ENCODE assay signal across 8 mouse cellular contexts in the genomic region with DNA sequence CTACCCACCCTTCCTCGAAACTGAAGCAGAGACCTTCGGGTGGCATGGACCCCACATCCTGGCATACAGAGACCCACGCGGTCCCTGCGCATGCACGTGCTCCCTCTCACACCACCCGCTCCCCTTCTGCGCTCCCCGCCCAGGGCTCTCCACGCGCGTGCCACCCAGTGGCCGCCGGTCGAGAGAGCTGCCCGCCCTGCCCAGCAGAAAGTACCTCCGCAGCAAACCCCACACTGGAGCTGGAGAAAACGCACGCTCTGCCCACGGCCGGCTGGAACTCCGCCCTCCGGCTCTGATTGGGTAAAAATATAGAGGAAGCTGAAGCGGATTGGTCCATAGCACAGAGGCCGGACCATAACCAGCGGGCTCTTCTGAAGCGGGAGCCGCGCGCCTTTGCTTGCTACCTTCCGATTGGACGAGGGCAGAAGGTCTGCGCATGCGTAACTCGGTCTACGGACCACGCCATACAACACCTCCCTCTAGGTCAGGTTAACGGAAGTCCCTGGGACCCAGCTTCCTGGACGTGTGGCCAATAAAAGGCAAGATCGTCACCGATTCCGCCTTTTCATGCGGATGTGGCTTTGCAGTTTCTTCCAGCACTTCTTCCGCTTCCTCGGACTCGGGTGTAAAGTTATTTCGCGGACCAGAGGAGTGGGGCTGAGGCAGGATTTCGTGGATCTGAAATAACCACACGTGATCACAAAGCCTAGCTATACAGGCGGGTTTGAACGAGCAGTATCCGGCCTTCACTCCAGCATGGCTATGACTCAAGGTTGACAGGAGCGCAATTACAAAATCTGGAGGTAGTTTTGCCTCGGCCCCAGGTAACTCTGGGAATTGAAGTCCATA. TPM values are rescaled to one million over a fixed set of nuclear protein-coding genes. Genes with fewer than 3 reads are reported as not detected.
DNase-seq lines count a peak whose midpoint lies in the region; ATAC-seq and TF ChIP-seq lines count a peak whose summit lies in the region.

A gene (minus strand): TSS at position 280 of the 849 bp plus-strand sequence.

- TF ChIP-seq RAD21 in CH12.LX (IDR thresholded peaks at IDR 0.05; ENCODE audit: low read depth, low read length) = no peak

- dilution Hi-C loops in CH12.LX (cut with MboI; ENCODE audit: extremely low pct_ligation_motif_present, extremely low pct_unique_long_range_greater_than_20kb, low sequenced_read_pairs) = no loop called here

- in situ Hi-C loops in CH12.LX (cut with MboI; ENCODE audit: low pct_ligation_motif_present, low pct_unique_long_range_greater_than_20kb, low sequenced_read_pairs) = no loop called here

- ATAC-seq in forebrain, embryonic 11.5 days (replicated peaks; ENCODE audit: low FRiP score) = peak; percentile 99
- ATAC-seq in heart, embryonic 16.5 days (replicated peaks; ENCODE audit: extremely low read depth, insufficient read depth, low FRiP score) = peak; percentile 99
- ATAC-seq in liver, embryonic 15.5 days (ENCODE audit: insufficient read depth) = peak; percentile 96
- peak; percentile 99 for ATAC-seq in neural tube, embryonic 12.5 days (ENCODE audit: low FRiP score, low read depth)

- no peaks in the 10 kb centered on the region for H3K9me3 ChIP-seq in CH12.LX (replicated peaks; ENCODE audit: low read length)
- no peaks in the 10 kb centered on the region for H3K9me3 ChIP-seq in forebrain, embryonic 11.5 days (ENCODE audit: control insufficient read depth, low read length)
- H3K9me3 ChIP-seq in heart, embryonic 16.5 days (replicated peaks; ENCODE audit: control insufficient read depth, low read length) = no peaks in the 10 kb centered on the region
- H3K9me3 ChIP-seq in liver, embryonic 15.5 days (replicated peaks) = no peaks in the 10 kb centered on the region
- no peaks in the 10 kb centered on the region for H3K9me3 ChIP-seq in neural tube, embryonic 12.5 days

- H3K4me3 ChIP-seq in CH12.LX (replicated peaks in 1 of 3; ENCODE audit: low read depth in 2 of 3, low read length in 2 of 3, poor library complexity in 1 of 3) = peak within 1 kb of the TSS; percentile 76 to 95 (median 90)
- H3K4me3 ChIP-seq in forebrain, embryonic 11.5 days (ENCODE audit: low read depth, low read length) = peak within 1 kb of the TSS; percentile 57
- H3K4me3 ChIP-seq in heart, embryonic 16.5 days (ENCODE audit: low read length) = peak within 1 kb of the TSS; percentile 77
- peak within 1 kb of the TSS; percentile 71 for H3K4me3 ChIP-seq in liver, embryonic 15.5 days (replicated peaks)
- peak within 1 kb of the TSS; percentile 50 for H3K4me3 ChIP-seq in neural tube, embryonic 12.5 days

- H3K27ac ChIP-seq in CH12.LX (ENCODE audit: insufficient read depth, low read depth) = peak within 1 kb of the TSS; percentile 58
- H3K27ac ChIP-seq in forebrain, embryonic 11.5 days (ENCODE audit: low read depth, low read length) = peak within 1 kb of the TSS; percentile 58; the same call in 1 of the 2 replicates
- H3K27ac ChIP-seq in heart, embryonic 16.5 days (ENCODE audit: low read length) = peak within 1 kb of the TSS; percentile 90
- peak within 1 kb of the TSS; percentile 84 for H3K27ac ChIP-seq in liver, embryonic 15.5 days (replicated peaks)
- 0 out of 2 replicates have a peak within 1 kb of the TSS, but pooled peaks have one; percentile 54 for H3K27ac ChIP-seq in neural tube, embryonic 12.5 days

- TF ChIP-seq POLR2A in CH12.LX (IDR thresholded peaks at IDR 0.05; ENCODE audit: low read depth, low read length) = peak; percentile 95

- under 1% methylated on average over 55 of the region's 55 CpGs for WGBS in forebrain, embryonic 11.5 days
- under 1% methylated on average over 55 of the region's 55 CpGs for WGBS in heart, embryonic 16.5 days
- WGBS in liver, embryonic 15.5 days (ENCODE audit: insufficient replicate concordance) = under 1% methylated on average over 55 of the region's 55 CpGs
- whole genome bisulfite sequencing in neural tube, embryonic 12.5 days = under 1% methylated on average over 55 of the region's 55 CpGs

- H3K36me3 ChIP-seq in CH12.LX (replicated peaks in 1 of 2; ENCODE audit: control insufficient read depth in 1 of 2, insufficient read depth in 1 of 2, low read length in 1 of 2) = peaks cover 0 to 38% of the 10 kb centered on the region in 2 experiments
- no peaks in the 10 kb centered on the region for H3K36me3 ChIP-seq in forebrain, embryonic 11.5 days (ENCODE audit: control insufficient read depth, insufficient read depth, low read length)
- H3K36me3 ChIP-seq in heart, embryonic 16.5 days (ENCODE audit: control insufficient read depth, insufficient read depth) = no peaks in the 10 kb centered on the region
- no peaks in the 10 kb centered on the region for H3K36me3 ChIP-seq in liver, embryonic 15.5 days (replicated peaks)
- H3K36me3 ChIP-seq in neural tube, embryonic 12.5 days = no peaks in the 10 kb centered on the region

- no peak for TF ChIP-seq EP300 in CH12.LX (IDR thresholded peaks at IDR 0.05; ENCODE audit: low read length)

- peak in 1 of 2 experiments; percentile 37; a peak in 2 of 4 replicates for TF ChIP-seq CTCF in CH12.LX (conservative IDR thresholded peaks at IDR 0.05 in 1 of 2, IDR thresholded peaks at IDR 0.05 in 1 of 2; ENCODE audit: low read depth in 2 of 2, low read length in 2 of 2)

- peak within 1 kb of the TSS; percentile 96 for H3K9ac ChIP-seq in CH12.LX (ENCODE audit: insufficient read depth, low read depth)
- H3K9ac ChIP-seq in forebrain, embryonic 11.5 days (ENCODE audit: low read length) = peak within 1 kb of the TSS; percentile 81
- H3K9ac ChIP-seq in heart, embryonic 16.5 days (ENCODE audit: low read length) = peak within 1 kb of the TSS; percentile 86
- H3K9ac ChIP-seq in liver, embryonic 15.5 days = peak within 1 kb of the TSS; percentile 70
- peak within 1 kb of the TSS; percentile 57 for H3K9ac ChIP-seq in neural tube, embryonic 12.5 days

- H3K79me2 ChIP-seq in CH12.LX (replicated peaks; ENCODE audit: control insufficient read depth, extremely low read depth, insufficient read depth, poor library complexity, severe bottlenecking) = peaks cover 22% of the 10 kb centered on the region

- peak within 1 kb of the TSS; percentile 66 for H3K4me2 ChIP-seq in CH12.LX (ENCODE audit: insufficient read depth, low read depth, poor library complexity, severe bottlenecking)
- H3K4me2 ChIP-seq in forebrain, embryonic 11.5 days (ENCODE audit: low read depth, low read length, severe bottlenecking) = peak within 1 kb of the TSS; percentile 90
- peak within 1 kb of the TSS; percentile 87 for H3K4me2 ChIP-seq in heart, embryonic 16.5 days (ENCODE audit: low read depth, low read length)
- H3K4me2 ChIP-seq in liver, embryonic 15.5 days = peak within 1 kb of the TSS; percentile 94
- H3K4me2 ChIP-seq in neural tube, embryonic 12.5 days (replicated peaks) = peak within 1 kb of the TSS; percentile 81

- peaks cover 5 to 44% of the 10 kb centered on the region in 2 experiments for H3K4me1 ChIP-seq in CH12.LX (ENCODE audit: control insufficient read depth in 1 of 2, insufficient read depth in 2 of 2)
- peaks cover 4% of the 10 kb centered on the region; the same call in 1 of the 2 replicates for H3K4me1 ChIP-seq in forebrain, embryonic 11.5 days (replicated peaks; ENCODE audit: control insufficient read depth, insufficient read depth, low read length)
- H3K4me1 ChIP-seq in heart, embryonic 16.5 days (ENCODE audit: control insufficient read depth, insufficient read depth, low read length) = peaks cover 12% of the 10 kb centered on the region
- H3K4me1 ChIP-seq in liver, embryonic 15.5 days (replicated peaks) = peaks cover 41% of the 10 kb centered on the region
- H3K4me1 ChIP-seq in neural tube, embryonic 12.5 days = peaks cover 13% of the 10 kb centered on the region

- H3K27me3 ChIP-seq in CH12.LX (replicated peaks) = no peaks in the 10 kb centered on the region
- H3K27me3 ChIP-seq in forebrain, embryonic 11.5 days (ENCODE audit: control insufficient read depth, insufficient read depth, low read length) = no peaks in the 10 kb centered on the region
- no peaks in the 10 kb centered on the region for H3K27me3 ChIP-seq in heart, embryonic 16.5 days (ENCODE audit: control insufficient read depth, insufficient read depth, low read length)
- H3K27me3 ChIP-seq in liver, embryonic 15.5 days = no peaks in the 10 kb centered on the region
- no peaks in the 10 kb centered on the region for H3K27me3 ChIP-seq in neural tube, embryonic 12.5 days (replicated peaks)

- peak; percentile 100 for DNase-seq in CH12.LX (ENCODE audit: extremely low read depth)
- DNase-seq in c-Kit-positive CD71-positive TER-119-negative erythroid progenitor cells, embryonic 14.5 days (ENCODE audit: low read depth) = peak; percentile 99
- DNase-seq in forebrain, embryonic 11.5 days (ENCODE audit: low spot score) = peak; percentile 100
- peak; percentile 99 to 100 for DNase-seq in kidney, postnatal 36 days
- peak; percentile 100 for DNase-seq in telencephalon, adult 2 months (ENCODE audit: low read depth, low spot score)

TF ChIP-seq in CH12.LX, 34 proteins besides CTCF, POLR2A, EP300 and RAD21 (continues in another document):
- TF ChIP-seq RCOR1 (conservative IDR thresholded peaks at IDR 0.05; ENCODE audit: low read depth, low read length) = no peak
- TF ChIP-seq USF2 (conservative IDR thresholded peaks at IDR 0.05; ENCODE audit: low read depth, low read length) = no peak; the same call in 1 of the 2 replicates
- peak; percentile 77; the same call in 1 of the 2 replicates for TF ChIP-seq ZMIZ1 (IDR thresholded peaks at IDR 0.05; ENCODE audit: low read depth, low read length)
- 0 out of 2 replicates have a peak, but pooled peaks have one; percentile 8 for TF ChIP-seq MAFK (IDR thresholded peaks at IDR 0.05; ENCODE audit: insufficient replicate concordance, low read length)
- no peak for TF ChIP-seq SMC3 (IDR thresholded peaks at IDR 0.05; ENCODE audit: low read depth, low read length)
- peak; percentile 93 for TF ChIP-seq MXI1 (IDR thresholded peaks at IDR 0.05; ENCODE audit: low read depth, low read length)
- TF ChIP-seq POLR2AphosphoS2 (IDR thresholded peaks at IDR 0.05; ENCODE audit: low read depth, low read length) = peak; percentile 94
- TF ChIP-seq JUN (IDR thresholded peaks at IDR 0.05; ENCODE audit: insufficient read depth, low read depth, low read length) = no peak
- no peak for TF ChIP-seq ZKSCAN1 (IDR thresholded peaks at IDR 0.05; ENCODE audit: borderline replicate concordance, low read depth, low read length)
- peak; percentile 81 for TF ChIP-seq TBP (conservative IDR thresholded peaks at IDR 0.05; ENCODE audit: low read depth, low read length)
- 0 out of 2 replicates have a peak, but pooled peaks have one; percentile 56 for TF ChIP-seq MAZ (IDR thresholded peaks at IDR 0.05; ENCODE audit: low read depth, low read length)

RNA-seq across cellular contexts. Expression of the gene that starts here (rescaled TPM):
- total RNA-seq in CH12.LX (2012; rRNA removed) = 19.0 and 27.6 TPM in 2 replicates
- 29.2 and 33.0 TPM in 2 replicates for total RNA-seq in CH12.LX (2014; rRNA removed)
- 10.2 and 15.3 TPM in 2 replicates for polyA plus RNA-seq in CH12.LX (2012; ENCODE audit: insufficient read length, low read depth)
- 10.6 and 11.9 TPM in 2 replicates for polyA plus RNA-seq in forebrain, embryonic 11.5 days (2014; fragmentation: Nextera tagmentation; extraction: Ambion mirVana)
- 5.3 and 10.9 TPM in 2 replicates for polyA plus RNA-seq in heart, embryonic 16.5 days (2015; fragmentation: Nextera tagmentation; extraction: Ambion mirVana)
- polyA plus RNA-seq in liver, embryonic 15.5 days (2015; fragmentation: Nextera tagmentation; extraction: Ambion mirVana) = 2.7 and 3.6 TPM in 2 replicates
- polyA plus RNA-seq in neural tube, embryonic 12.5 days (2016; fragmentation: Nextera tagmentation; extraction: Ambion mirVana) = 7.0 and 8.3 TPM in 2 replicates

Comparison
In these comparisons a context has a peak if more than half of its experiments do, and no peak if none do; other contexts are left out.
1. Peak in every context shown above with its lines: DNase-seq, ATAC-seq, H3K4me3 ChIP-seq and H3K27ac ChIP-seq.